Mouse (Mus musculus): Measurements from ENCODE around the gene 6430571L13Rik. TPM values are rescaled to one million over a fixed set of nuclear protein-coding genes. Genes with fewer than 3 reads are reported as not detected.
"Not testable (repeated sequence)": the region's sequence is repeated elsewhere in the genome, so short reads cannot be mapped to it uniquely, and the experiment has no call there.

Gene 6430571L13Rik
- total RNA-seq, 2 experiments from 2014 or later = 4.3 to 4.4 TPM

DNA sequence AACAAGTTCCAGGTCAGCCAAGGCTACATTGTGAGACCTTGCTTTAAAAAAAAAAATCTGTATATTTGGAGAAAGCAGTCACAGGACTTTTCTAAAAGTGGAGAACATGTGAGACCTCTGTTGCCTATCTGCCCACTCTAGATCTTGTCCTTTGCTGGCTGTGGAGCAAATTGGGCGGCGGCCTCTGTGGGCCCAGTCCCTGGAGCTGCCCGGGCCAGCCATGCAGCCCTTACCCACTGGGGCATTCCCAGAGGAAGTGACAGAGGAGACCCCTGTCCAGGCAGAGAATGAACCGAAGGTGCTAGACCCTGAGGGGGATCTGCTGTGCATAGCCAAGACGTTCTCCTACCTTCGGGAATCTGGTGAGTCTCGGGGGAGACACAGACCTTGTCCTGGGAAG is 40.6 kb upstream of the 6430571L13Rik start:
- no peak overlapping the region for H3K27ac ChIP-seq
- no peak for DNase-seq (ENCODE audit: extremely low spot score in 1 of 2, low spot score in 2 of 2)
- intact Hi-C loops (cut with DNase I) = loop anchor here (10.0 kb wide), 1 partner anchor 615 kb away; the partner anchor contains the start of gene Tex264
- no peak overlapping the region for H3K4me3 ChIP-seq
- no peak for TF ChIP-seq CTCF (IDR thresholded peaks at IDR 0.05)

- H3K27ac ChIP-seq = no peak overlapping the region
- no peak for DNase-seq (ENCODE audit: extremely low spot score in 1 of 2, low spot score in 2 of 2)
- TF ChIP-seq CTCF (IDR thresholded peaks at IDR 0.05) = no peak
- intact Hi-C loops (cut with DNase I) = no loop called here
- no peak overlapping the region for H3K4me3 ChIP-seq
These were observed 40.0 kb upstream of the 6430571L13Rik start for GRCm38 (mm10) chr9:107300224-107300973.

GRCm38 (mm10) chr9:107301554-107302331 is 38.7 kb upstream of the 6430571L13Rik start:
- Histone ChIP-seq H3K4me3 (no peak overlapping the region), H3K27ac (no peak overlapping the region)
- no peak for TF ChIP-seq CTCF (IDR thresholded peaks at IDR 0.05)
- no peak for DNase-seq (ENCODE audit: extremely low spot score in 1 of 2, low spot score in 2 of 2)
- intact Hi-C loops (cut with DNase I) = no loop called here

GRCm38 (mm10) chr9:107302592-107302991 is 37.8 kb upstream of the 6430571L13Rik start:
- Histone ChIP-seq H3K27ac (no peak overlapping the region), H3K4me3 (no peak overlapping the region)
- no peak for DNase-seq (ENCODE audit: extremely low spot score in 1 of 2, low spot score in 2 of 2)
- TF ChIP-seq CTCF (IDR thresholded peaks at IDR 0.05) = no peak
- intact Hi-C loops (cut with DNase I) = no loop called here

DNA sequence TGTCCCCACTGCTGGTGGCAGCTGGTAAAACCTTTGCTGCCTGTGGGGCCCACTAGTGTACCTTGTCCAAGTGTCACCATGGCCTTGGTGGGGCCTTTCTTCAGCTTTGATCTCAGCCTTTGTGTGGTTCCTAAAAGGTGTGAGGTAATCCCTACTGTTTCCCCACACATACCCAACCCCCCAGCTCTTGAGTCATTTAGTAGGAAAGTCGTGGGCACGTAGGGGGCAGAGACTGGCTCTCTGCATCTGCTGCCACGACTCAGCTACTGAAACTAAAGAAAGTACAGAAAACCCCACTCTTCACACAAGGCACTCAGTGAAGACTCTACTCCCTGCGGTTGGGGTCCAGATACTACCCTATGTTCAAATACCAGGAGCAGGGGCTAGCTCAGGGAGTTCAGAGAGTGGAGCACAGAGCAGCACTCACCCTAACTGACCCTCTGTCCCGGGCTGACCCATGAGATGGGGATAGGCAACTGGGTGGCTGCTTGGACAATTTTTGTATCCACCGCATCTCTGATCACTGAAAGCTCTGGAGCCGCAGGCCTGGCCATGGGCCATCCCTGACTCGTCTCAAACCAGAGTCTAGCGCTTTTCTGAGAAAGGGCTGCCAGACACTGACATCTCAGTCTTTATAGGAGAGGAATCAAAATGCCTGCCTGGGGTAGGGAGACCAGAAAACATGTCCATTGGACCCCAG is 37.1 kb upstream of the 6430571L13Rik start:
- intact Hi-C loops (cut with DNase I) = no loop called here
- no peak for DNase-seq (ENCODE audit: extremely low spot score in 1 of 2, low spot score in 2 of 2)

DNA sequence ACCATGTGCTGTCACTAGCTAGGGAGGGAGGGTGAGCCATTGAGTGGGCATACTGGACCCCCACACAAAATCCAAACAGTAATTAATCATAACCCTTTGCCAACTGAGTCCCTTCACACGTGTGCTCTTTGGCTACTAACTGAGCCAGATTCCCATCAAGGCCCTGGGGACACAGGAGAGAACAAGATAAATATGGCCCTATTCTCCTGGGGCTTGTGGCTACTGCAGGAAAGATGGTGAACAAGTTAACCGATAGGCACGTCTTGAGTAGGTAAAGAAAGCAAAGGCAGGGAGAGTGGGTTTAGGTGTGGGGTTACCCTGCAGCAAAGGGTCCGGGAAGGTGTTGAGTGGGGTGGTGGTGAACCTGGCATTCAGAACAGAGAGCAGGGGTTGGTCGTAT is 36.5 kb upstream of the 6430571L13Rik start:
- intact Hi-C loops (cut with DNase I) = no loop called here
- DNase-seq (ENCODE audit: extremely low spot score in 1 of 2, low spot score in 2 of 2) = no peak
- Histone ChIP-seq H3K27ac (no peak overlapping the region), H3K4me3 (no peak overlapping the region)
- no peak for TF ChIP-seq CTCF (IDR thresholded peaks at IDR 0.05)

More for the DNA sequence above, 37.1 kb upstream of the 6430571L13Rik start:
- H3K27ac ChIP-seq = no peak overlapping the region
- no peak overlapping the region for H3K4me3 ChIP-seq
- no peak for TF ChIP-seq CTCF (IDR thresholded peaks at IDR 0.05)

DNA sequence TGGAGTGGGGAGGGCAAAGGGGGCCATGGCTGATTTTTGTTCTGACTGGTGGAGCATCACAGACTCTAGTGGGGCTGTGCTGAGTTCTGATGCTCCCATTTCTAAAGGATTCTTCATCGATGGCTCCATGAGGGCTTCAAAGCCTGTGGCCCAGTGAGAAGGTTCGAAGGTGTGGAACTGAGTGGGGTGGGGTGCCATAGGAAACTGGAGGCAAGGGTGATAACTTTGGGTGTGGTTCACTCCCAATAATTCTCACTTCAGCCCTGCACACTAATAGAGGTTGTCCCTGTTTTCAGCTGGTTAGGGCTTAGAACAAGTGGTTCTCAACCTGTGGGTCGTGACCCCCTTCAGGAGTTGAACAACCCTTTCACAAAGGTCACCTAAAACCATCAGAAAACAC is 36.0 kb upstream of the 6430571L13Rik start:
- no peak overlapping the region for H3K4me3 ChIP-seq
- no peak overlapping the region for H3K27ac ChIP-seq
- intact Hi-C loops (cut with DNase I) = no loop called here
- no peak for DNase-seq (ENCODE audit: extremely low spot score in 1 of 2, low spot score in 2 of 2)
- TF ChIP-seq CTCF (IDR thresholded peaks at IDR 0.05) = no peak

- Histone ChIP-seq H3K4me3 (no peak overlapping the region), H3K27ac (no peak overlapping the region)
- no peak for TF ChIP-seq CTCF (IDR thresholded peaks at IDR 0.05)
- intact Hi-C loops (cut with DNase I) = no loop called here
- DNase-seq (ENCODE audit: extremely low spot score in 1 of 2, low spot score in 2 of 2) = no peak
These were observed 35.4 kb upstream of the 6430571L13Rik start for GRCm38 (mm10) chr9:107305012-107305411.

GRCm38 (mm10) chr9:107305601-107306542 is 34.5 kb upstream of the 6430571L13Rik start:
- intact Hi-C loops (cut with DNase I) = no loop called here
- Histone ChIP-seq H3K27ac (no peak overlapping the region), H3K4me3 (no peak overlapping the region)
- no peak for TF ChIP-seq CTCF (IDR thresholded peaks at IDR 0.05)
- no peak for DNase-seq (ENCODE audit: extremely low spot score in 1 of 2, low spot score in 2 of 2)

DNA sequence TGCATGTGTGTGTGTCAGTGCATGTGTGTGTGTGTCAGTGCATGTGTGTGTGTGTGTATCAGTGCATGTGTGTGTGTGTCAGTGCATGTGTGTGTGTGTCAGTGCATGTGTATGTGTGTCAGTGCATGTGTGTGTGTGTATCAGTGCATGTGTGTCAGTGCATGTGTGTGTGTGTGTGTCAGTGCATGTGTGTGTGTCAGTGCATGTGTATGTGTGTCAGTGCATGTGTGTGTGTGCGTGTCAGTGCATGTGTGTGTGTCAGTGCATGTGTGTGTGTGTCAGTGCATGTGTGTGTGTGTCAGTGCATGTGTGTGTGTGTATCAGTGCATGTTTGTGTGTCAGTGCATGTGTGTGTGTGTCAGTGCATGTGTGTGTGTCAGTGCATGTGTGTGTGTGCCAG is 33.7 kb upstream of the 6430571L13Rik start:
- H3K4me3 ChIP-seq; H3K27ac ChIP-seq; intact Hi-C loops (cut with DNase I); DNase-seq (ENCODE audit: extremely low spot score in 1 of 2, low spot score in 2 of 2): not testable (repeated sequence)

All from left cerebral cortex, adult 2 months (tissue).